Comparison of ENCODE assay signal across 9 mouse cellular contexts in the genomic region with DNA sequence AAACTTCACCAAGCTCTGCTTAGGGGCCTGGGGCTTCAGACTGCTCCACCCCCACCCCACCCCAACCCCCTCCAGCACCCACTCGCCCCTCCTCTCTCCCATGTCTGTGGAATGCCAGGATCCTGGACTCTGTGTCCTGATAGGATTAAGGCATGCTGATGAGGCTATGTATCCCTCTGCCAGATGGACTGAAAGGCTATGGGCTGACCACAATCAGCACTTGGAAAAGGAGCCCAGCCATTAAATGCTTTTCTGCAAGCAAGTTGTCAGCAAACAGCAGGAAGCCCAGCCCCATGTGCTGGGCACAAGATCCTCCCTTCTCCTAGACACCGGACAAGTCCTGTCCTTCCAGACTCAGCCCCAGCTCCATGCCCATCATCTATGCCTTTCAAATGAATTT.
A peak's percentile ranks its signal among the peaks of the same experiment; 100 is the strongest.
DNase-seq lines count a peak whose midpoint lies in the region; ATAC-seq and TF ChIP-seq lines count a peak whose summit lies in the region.
"Had no signal": no experiment of that assay in that cellular context is flagged by ENCODE, and none has a peak within 500 bp of the region (broad histone marks: within the 10 kb centered on the region; RNA-seq: fewer than 3 reads in every experiment).

No protein-coding gene starts in this region.

- TF ChIP-seq POLR2A in testis, adult 2 months (IDR thresholded peaks at IDR 0.05; ENCODE audit: control insufficient read depth, low read depth, low read length) = no peak

- TF ChIP-seq EP300 in lung, postnatal 0 days (IDR thresholded peaks at IDR 0.05) = no peak

- H3K9ac ChIP-seq in embryonic facial prominence, embryonic 13.5 days = no peak overlapping the region
- no peak overlapping the region for H3K9ac ChIP-seq in lung, postnatal 0 days (replicated peaks; ENCODE audit: low read depth)
- H3K9ac ChIP-seq: liver, postnatal 0 days had no signal

- H3K27ac ChIP-seq in embryonic facial prominence, embryonic 13.5 days = peak overlapping the region; percentile 73
- H3K27ac ChIP-seq in embryonic facial prominence, embryonic 10.5 days (replicated peaks) = no peak overlapping the region
- H3K27ac ChIP-seq in testis, adult 2 months (ENCODE audit: control insufficient read depth, insufficient read depth, low read depth, low read length) = peak overlapping the region; percentile 15; the same call in 1 of the 2 replicates
- H3K27ac ChIP-seq in lung, postnatal 0 days (ENCODE audit: low read length) = peak overlapping the region; percentile 51; the same call in 1 of the 2 replicates

- H3K36me3 ChIP-seq in embryonic facial prominence, embryonic 13.5 days = no peaks in the 10 kb centered on the region
- no peaks in the 10 kb centered on the region for H3K36me3 ChIP-seq in embryonic facial prominence, embryonic 10.5 days (replicated peaks)
- H3K36me3 ChIP-seq in testis, adult 2 months (ENCODE audit: control insufficient read depth, insufficient read depth, low read length) = no peaks in the 10 kb centered on the region
- no peaks in the 10 kb centered on the region for H3K36me3 ChIP-seq in lung, postnatal 0 days (ENCODE audit: insufficient read depth, low read length)

- no peaks in the 10 kb centered on the region for H3K27me3 ChIP-seq in embryonic facial prominence, embryonic 13.5 days
- no peaks in the 10 kb centered on the region for H3K27me3 ChIP-seq in embryonic facial prominence, embryonic 10.5 days (replicated peaks; ENCODE audit: low read depth, poor library complexity, severe bottlenecking)
- H3K27me3 ChIP-seq in testis, adult 2 months (ENCODE audit: control insufficient read depth, insufficient read depth, low read length) = no peaks in the 10 kb centered on the region
- no peaks in the 10 kb centered on the region for H3K27me3 ChIP-seq in lung, postnatal 0 days (replicated peaks; ENCODE audit: insufficient read depth, low read length)

- H3K9me3 ChIP-seq in embryonic facial prominence, embryonic 13.5 days = no peaks in the 10 kb centered on the region
- H3K9me3 ChIP-seq in embryonic facial prominence, embryonic 10.5 days = no peaks in the 10 kb centered on the region
- no peaks in the 10 kb centered on the region for H3K9me3 ChIP-seq in lung, postnatal 0 days (ENCODE audit: low read length)

- WGBS in embryonic facial prominence, embryonic 13.5 days = 41% methylated on average over 2 of the region's 2 CpGs
- 38% methylated on average over 2 of the region's 2 CpGs for WGBS in embryonic facial prominence, embryonic 10.5 days
- WGBS in lung, postnatal 0 days = 40% methylated on average over 2 of the region's 2 CpGs

- no peak for TF ChIP-seq CTCF in testis, adult 2 months (IDR thresholded peaks at IDR 0.05; ENCODE audit: control insufficient read depth, insufficient read depth, insufficient replicate concordance, low read depth, low read length)
- TF ChIP-seq CTCF in lung, postnatal 0 days (IDR thresholded peaks at IDR 0.05) = no peak

- ATAC-seq in embryonic facial prominence, embryonic 13.5 days (ENCODE audit: insufficient number of reproducible peaks, insufficient read depth, low FRiP score, low TSS enrichment, low read depth) = 0 out of 2 replicates have a peak, but pooled peaks have one; percentile 32
- no peak for ATAC-seq in lung, postnatal 0 days
- ATAC-seq: liver, postnatal 0 days had no signal

- no peak for DNase-seq in embryonic facial prominence, embryonic 10.5 days (ENCODE audit: low spot score)
- no peak for DNase-seq in testis, postnatal 10 days (ENCODE audit: low spot score)
- DNase-seq in lung, postnatal 0 days (ENCODE audit: low spot score) = peak; percentile 27
- peak; percentile 20 for DNase-seq in testis, postnatal 14 days (ENCODE audit: low spot score)
- DNase-seq in thymus, postnatal 36 days = no peak
- DNase-seq in thymus, postnatal 10 days (ENCODE audit: low spot score in 2 of 2) = no peak
- DNase-seq: liver, postnatal 0 days had no signal

- peaks cover 27% of the 10 kb centered on the region for H3K4me1 ChIP-seq in embryonic facial prominence, embryonic 13.5 days
- peaks cover 40% of the 10 kb centered on the region for H3K4me1 ChIP-seq in embryonic facial prominence, embryonic 10.5 days
- H3K4me1 ChIP-seq in testis, adult 2 months (ENCODE audit: control insufficient read depth, insufficient read depth, low read length) = peaks cover 8% of the 10 kb centered on the region
- H3K4me1 ChIP-seq in lung, postnatal 0 days (ENCODE audit: insufficient read depth, low read depth, low read length) = peaks cover 18% of the 10 kb centered on the region; the same call in 1 of the 2 replicates

- no peak overlapping the region for H3K4me3 ChIP-seq in embryonic facial prominence, embryonic 13.5 days
- H3K4me3 ChIP-seq in embryonic facial prominence, embryonic 10.5 days = no peak overlapping the region
- H3K4me3 ChIP-seq in testis, adult 2 months (ENCODE audit: control insufficient read depth, low read depth, low read length) = no peak overlapping the region
- H3K4me3 ChIP-seq in lung, postnatal 0 days (ENCODE audit: low read depth, low read length) = no peak overlapping the region

- no peak overlapping the region for H3K4me2 ChIP-seq in embryonic facial prominence, embryonic 13.5 days
- no peak overlapping the region for H3K4me2 ChIP-seq in lung, postnatal 0 days (replicated peaks; ENCODE audit: low read depth, low read length)

Comparison
In these comparisons a context has a peak if more than half of its experiments do, and no peak if none do; other contexts are left out.
1. DNase-seq: peak in lung, postnatal 0 days (single experiment) and testis, postnatal 14 days (single experiment); none in embryonic facial prominence, embryonic 10.5 days (single experiment), testis, postnatal 10 days (single experiment), thymus, postnatal 36 days (0 of 2) and thymus, postnatal 10 days (0 of 2).